10 mouse cellular contexts compared by ENCODE assay signal in the genomic region with DNA sequence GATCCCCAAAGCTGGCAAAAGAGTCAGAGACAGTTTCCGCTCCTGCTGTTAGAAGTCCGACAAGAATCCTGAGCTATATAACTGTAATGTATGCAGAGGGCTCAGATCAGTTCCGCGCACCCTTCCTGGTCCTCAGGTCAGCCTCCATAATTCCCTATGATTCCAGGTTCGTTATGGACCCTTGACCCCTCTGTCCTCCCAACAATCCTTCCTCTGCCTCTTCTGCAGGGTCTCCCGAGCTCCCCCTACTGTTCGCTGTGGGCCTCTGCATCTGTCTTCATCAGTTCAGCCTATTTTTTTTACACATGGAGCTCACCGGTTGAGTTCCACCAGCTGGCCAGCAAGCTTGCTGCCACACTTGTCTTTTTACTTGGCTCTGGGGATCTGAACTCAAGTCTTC.
A peak's percentile ranks its signal among the peaks of the same experiment; 100 is the strongest.
DNase-seq lines count a peak whose midpoint lies in the region; TF ChIP-seq lines count a peak whose summit lies in the region.
"Had no signal": no experiment of that assay in that cellular context is flagged by ENCODE, and none has a peak within 500 bp of the region (broad histone marks: within the 10 kb centered on the region; RNA-seq: fewer than 3 reads in every experiment).

No protein-coding gene starts in this region.

- intact Hi-C loops in left cerebral cortex, adult 2 months (cut with DNase I), result no loop called here
- intact Hi-C loops in left cerebral cortex, postnatal 14 days (cut with DNase I), result no loop called here

- no peak overlapping the region for H3K4me3 ChIP-seq in left cerebral cortex, adult 2 months
- H3K4me3 ChIP-seq: hindbrain, embryonic 15.5 days had no signal

- no peak overlapping the region for H3K27ac ChIP-seq in left cerebral cortex, adult 2 months
- H3K27ac ChIP-seq: hindbrain, embryonic 15.5 days; macrophage had no signal

- TF ChIP-seq CTCF in left cerebral cortex, adult 2 months (IDR thresholded peaks at IDR 0.05), result peak; percentile 48

- peak; percentile 11 to 60 for DNase-seq in adrenal gland, adult (ENCODE audit: inconsistent age in 2 of 2, low spot score in 1 of 2)
- DNase-seq in adrenal gland, adult 8-10 months, result no peak
- no peak for DNase-seq in left cerebral cortex, adult 2 months (ENCODE audit: extremely low spot score in 1 of 2, low spot score in 2 of 2)
- DNase-seq in left cerebral cortex, postnatal 14 days (ENCODE audit: low spot score in 2 of 2), result no peak
- peak; percentile 59 for DNase-seq in embryo, embryonic 10.5 days (ENCODE audit: low spot score)
- peak; percentile 34 for DNase-seq in mesoderm, embryonic 11.5 days (ENCODE audit: low read depth, low spot score)
- DNase-seq in urinary bladder, postnatal 14 days (ENCODE audit: low spot score), result no peak
- DNase-seq in T-cell, adult 2 months (ENCODE audit: low spot score), result no peak

Comparison
In these comparisons a context has a peak if more than half of its experiments do, and no peak if none do; other contexts are left out.
1. DNase-seq: peak in adrenal gland, adult (2 of 2), embryo, embryonic 10.5 days (single experiment) and mesoderm, embryonic 11.5 days (single experiment); none in adrenal gland, adult 8-10 months (single experiment), left cerebral cortex, adult 2 months (0 of 2), left cerebral cortex, postnatal 14 days (0 of 2), urinary bladder, postnatal 14 days (single experiment) and T-cell, adult 2 months (single experiment).